Mouse (Mus musculus) layer of hippocampus, postnatal 25 days (tissue): ENCODE data around the gene Dera. TPM values are rescaled to one million over a fixed set of nuclear protein-coding genes. Genes with fewer than 3 reads are reported as not detected.
A peak's percentile ranks its signal among the peaks of the same experiment; 100 is the strongest.
"Not testable (repeated sequence)": the region's sequence is repeated elsewhere in the genome, so short reads cannot be mapped to it uniquely, and the experiment has no call there.

Source experiments
- DNase-seq, 2 experiments: peaks; one replicate each; pipeline ENCODE4 v3.0.0; 2022; ENCODE audit warnings: mixed read lengths in 2 of 2, low spot score in 1 of 2; ENCODE audit errors: extremely low spot score in 1 of 2
- total RNA-seq, 2 experiments: library from RNA; stranded (reverse); gene quantifications; 2 replicates each; pipeline ENCODE4 v1.2.3; 2021

Gene Dera
- 1 to 10 TPM; 4.8 to 5.3 TPM for total RNA-seq

- peak in 1 of 2 experiments; percentile 58 for DNase-seq
Measured at GRCm38 (mm10) chr6:137754056-137754856, at the start of gene Dera. Gene Dera (plus strand): TSS chr6:137754546.

DNA sequence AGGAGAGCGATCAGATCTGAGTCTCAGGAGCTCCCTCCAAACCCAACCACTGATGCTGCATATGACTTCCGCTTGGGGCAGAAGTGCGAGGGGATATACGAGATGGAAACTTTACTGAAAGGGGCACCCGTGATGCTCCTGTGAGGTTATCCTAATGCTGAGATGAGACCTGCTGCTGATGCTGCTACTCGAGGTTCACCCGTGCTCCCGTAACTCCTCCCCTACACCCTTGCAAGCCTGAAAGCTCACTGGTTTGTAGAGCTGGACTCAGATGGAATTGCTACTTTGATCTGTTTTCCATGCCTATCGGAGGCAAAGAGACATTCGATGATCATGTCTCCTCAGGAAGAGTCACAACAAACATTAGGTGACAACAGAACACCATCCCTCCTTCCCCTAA lies 48.1 kb upstream of the Dera start:
- no peak for DNase-seq

DNA sequence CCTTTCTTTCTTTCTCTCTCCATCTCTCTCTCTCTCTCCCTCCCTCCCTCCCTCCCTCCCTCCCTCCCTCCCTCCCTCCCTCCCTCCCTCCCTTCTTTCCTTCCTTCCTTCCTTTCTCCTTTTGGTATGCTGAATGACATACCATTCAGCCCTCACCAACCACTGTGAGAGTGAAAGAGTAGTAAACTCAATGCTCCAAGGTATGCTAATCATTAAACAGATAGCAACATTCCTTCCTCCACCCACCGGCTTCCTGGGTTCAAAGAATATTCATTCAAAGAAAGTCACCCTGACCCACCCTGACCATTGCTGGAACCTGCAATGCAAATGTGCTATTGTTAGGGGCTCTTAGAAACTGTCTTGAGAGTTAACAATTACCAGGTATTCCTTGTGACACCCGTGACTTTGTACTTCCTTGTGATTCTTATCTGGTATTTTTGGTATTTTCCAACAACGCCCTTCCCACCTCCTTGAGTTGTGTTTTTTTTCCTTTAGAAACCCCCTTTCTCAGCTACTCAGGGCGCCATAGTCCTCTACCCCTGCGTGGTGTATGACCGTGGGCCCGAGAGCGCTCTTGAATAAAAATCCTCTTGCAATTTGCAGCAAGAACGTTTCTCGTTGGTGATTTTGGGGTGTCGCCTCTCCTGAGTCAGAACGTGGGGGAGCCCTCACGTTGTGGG lies 45.5 kb upstream of the Dera start:
- DNase-seq = not testable (repeated sequence)

- no peak for DNase-seq
Measured at GRCm38 (mm10) chr6:137710179-137711037, 43.9 kb upstream of the Dera start.

GRCm38 (mm10) chr6:137712654-137713309 lies 41.6 kb upstream of the Dera start:
- DNase-seq = no peak

DNA sequence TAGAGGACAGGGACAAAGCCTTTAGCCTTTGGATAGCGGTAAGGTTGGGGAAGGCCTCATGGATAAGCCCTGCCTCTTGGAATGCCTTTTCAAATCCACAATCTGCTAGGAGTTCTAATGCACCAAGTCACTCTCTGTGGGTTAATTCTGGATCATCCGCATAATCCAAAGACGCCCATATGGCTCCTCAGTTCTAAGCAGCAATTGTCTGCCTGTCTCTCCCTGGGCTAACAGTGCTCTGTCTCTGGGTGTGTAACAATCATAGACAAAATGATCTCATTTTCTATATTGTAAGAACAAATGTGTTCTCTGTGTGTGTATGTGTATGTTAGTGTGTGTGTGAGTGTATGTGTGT lies 41.1 kb upstream of the Dera start:
- DNase-seq = no peak

- DNase-seq = no peak
Measured at GRCm38 (mm10) chr6:137716802-137717201, 37.5 kb upstream of the Dera start.

- no peak for DNase-seq
Measured at GRCm38 (mm10) chr6:137722220-137722931, 32.0 kb upstream of the Dera start.

DNA sequence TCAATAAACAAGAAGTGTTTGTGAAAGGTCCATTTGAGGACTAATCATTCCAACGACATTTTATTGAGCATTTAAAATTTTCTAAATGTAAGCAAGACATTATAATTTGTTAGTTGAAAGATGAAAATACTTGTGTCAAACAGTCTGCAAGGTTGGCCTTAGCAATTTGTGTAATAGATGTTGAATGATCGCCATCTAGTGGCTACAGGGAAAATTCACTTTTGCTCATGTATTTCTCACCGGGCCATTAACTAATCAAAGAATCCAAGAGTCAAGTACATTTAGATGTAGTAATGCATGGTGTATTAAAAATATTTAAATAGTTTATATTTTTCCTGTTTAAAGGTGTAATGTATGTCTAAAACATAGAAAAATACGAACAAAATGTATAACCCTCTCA lies 30.4 kb upstream of the Dera start:
- no peak for DNase-seq

- DNase-seq = no peak
Measured at GRCm38 (mm10) chr6:137734460-137734845, 19.9 kb upstream of the Dera start.

- peak; percentile 85 to 90 for DNase-seq
Measured at GRCm38 (mm10) chr6:137734846-137735609, 19.3 kb upstream of the Dera start, which contains the start of gene Strap. Gene Strap (plus strand): TSS chr6:137735078.

- DNase-seq = no peak
Measured at GRCm38 (mm10) chr6:137735671-137736238, 18.6 kb upstream of the Dera start.

DNA sequence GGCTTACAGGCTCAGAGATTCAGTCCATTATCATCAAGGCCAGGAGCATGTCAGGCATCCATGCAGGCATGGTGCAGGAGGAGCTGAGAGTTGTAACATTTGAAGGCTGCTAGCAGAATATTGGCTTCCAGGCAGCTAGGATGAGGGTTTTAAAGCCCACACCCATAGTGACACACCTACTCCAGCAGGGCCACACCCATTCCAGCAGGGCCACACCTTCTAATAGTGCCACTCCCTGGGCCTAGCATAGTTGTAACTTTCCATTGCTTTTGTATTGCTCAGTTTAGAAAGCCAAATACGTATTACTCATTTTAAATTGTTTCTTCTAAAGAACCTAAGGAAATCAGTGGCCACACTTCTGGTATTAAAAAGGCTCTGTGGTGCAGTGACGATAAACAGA lies 13.4 kb upstream of the Dera start:
- DNase-seq = no peak

DNA sequence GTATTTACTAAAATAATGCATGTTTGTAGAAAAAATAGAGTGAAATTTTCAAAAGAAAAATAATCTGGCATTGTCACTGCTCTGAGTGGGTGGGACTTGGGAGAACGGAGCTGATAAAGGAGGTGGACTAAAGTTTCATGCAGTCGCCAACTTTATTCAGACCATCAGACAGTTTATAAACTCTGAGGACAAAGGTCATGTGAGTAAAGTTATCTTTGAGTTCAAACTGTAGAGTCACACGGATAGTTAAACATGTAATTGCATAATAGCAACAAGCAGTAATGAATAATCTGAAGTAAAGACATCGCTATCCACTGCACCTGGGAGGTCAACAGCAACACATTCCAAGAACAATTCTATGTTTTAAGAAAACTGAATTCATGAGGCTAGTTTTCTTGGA lies 9.6 kb upstream of the Dera start:
- no peak for DNase-seq

DNA sequence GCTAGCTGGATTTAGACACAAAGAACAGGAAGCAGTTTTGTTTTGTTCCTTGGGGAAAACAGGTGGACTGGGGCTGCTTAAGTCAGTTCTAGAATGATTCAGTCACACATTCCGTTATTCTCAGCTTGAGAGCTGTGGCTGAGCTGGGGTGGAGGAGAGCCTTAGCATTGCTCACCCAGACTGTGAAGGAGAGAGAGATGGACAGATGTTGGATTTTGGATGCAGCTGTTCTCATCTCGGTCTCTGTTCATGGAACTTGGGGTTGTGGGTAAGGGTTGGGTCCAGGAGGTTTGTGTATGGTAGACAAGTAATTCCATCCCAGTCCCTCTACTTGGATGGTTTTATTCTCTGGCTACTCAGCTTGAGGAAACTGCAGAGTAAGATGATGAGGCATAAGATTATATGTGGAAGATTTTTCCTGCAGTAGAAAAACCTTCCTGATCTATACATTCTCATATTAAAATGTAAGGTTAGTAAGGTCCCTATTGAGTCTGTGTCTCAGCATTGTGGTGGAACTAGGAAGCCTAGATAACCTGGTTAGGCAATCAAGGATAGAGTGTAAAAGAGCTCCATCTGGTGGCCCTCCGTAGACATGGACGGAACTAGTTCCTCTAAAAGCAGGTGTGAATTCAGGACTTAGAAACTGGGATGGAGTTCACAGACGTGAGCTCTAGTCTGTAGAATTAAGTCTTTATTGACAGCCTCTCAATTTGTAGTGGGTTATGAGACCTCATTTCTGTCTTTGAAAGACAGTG lies 7.0 kb upstream of the Dera start:
- DNase-seq = no peak

GRCm38 (mm10) chr6:137751551-137752274 lies 2.6 kb upstream of the Dera start:
- no peak for DNase-seq

DNA sequence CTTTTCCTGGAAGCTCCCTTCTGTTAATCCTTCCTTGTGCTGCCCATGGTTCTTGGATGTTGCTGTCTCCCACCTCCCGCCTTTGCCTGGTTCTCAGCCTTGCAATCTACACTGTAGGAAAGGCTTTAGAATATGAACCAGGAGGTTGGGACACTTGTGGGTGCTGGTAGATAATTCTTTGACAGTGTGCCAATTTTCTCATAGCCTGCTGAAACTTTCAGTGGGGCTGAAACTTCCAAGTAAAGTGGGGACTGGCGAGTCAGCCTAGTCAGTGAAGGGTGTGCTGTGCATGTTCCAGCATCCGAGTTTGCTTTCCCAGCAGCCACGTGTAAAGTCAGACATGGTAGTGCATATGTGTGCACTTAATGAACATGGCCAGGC lies 2.1 kb upstream of the Dera start:
- no peak for DNase-seq

DNA sequence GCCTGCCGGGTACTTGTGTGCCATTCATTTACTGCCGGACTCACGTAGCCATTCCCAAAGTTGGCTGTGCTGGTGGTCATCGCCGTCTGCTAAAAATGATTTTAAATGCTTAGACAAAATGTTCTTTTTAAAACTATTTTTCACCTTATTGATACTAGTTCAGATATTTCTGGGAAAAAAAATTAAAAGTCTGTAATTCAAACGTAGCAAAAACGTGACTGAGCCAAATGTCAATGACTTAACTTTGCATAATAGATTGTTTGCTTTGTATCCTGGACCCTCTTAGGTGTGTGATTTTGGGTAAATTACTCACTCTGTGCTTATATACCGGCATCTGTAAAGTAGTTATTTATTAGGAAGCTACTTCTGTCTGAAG lies 499 bp downstream of the Dera start:
- DNase-seq = no peak
